Mouse (Mus musculus): ENCODE measurements at regions not wholly inside any gene's neighbourhood (a gene's known extent, or its start where the extent isn't known, plus 50 kb on each side); places are given as distances from the start of the nearest gene placed in this dataset.

DNA sequence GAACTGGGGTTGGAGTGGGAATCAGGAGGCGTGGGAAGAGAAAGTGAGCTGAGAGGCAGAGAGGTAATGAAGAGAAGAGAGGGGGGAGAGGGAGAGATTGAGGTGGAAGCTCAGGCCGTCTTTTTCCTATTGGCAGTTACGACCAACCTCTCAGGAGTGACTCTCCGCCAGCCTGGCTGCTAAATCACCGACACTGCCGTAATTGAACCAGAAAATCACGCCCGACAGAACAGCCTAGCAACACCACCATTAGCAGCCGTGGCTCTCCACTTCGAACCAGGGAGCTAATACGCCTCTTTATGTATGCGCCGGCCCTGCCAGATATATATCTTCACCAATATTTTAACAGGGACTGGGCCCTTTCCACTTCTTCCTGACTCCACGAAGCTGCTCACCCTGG is 173.5 kb upstream of the Prok2 start:
- TF ChIP-seq CTCF (IDR thresholded peaks at IDR 0.05; ENCODE audit: insufficient read depth, low read depth, low read length) (no peak), POLR2A (IDR thresholded peaks at IDR 0.05; ENCODE audit: insufficient read depth, low read depth, low read length) (no peak)

All from olfactory bulb, adult 2 months (tissue).